In genomic region chr6:147671366-147671765, GRCm38 (mm10) we compare ENCODE assay signal across 27 mouse cellular contexts.
DNase-seq lines count a peak whose midpoint lies in the region.
"Had no signal": no experiment of that assay in that cellular context is flagged by ENCODE, and none has a peak within 500 bp of the region (broad histone marks: within the 10 kb centered on the region; RNA-seq: fewer than 3 reads in every experiment).

No protein-coding gene starts in this region.

- no peaks in the 10 kb centered on the region for H3K9me3 ChIP-seq in heart, embryonic 10.5 days
- no peaks in the 10 kb centered on the region for H3K9me3 ChIP-seq in midbrain, embryonic 10.5 days (replicated peaks)
- H3K9me3 ChIP-seq in hindbrain, embryonic 10.5 days, result no peaks in the 10 kb centered on the region
- H3K9me3 ChIP-seq: forebrain, embryonic 13.5 days; heart, embryonic 15.5 days; hindbrain, embryonic 12.5 days; intestine, embryonic 15.5 days; liver, embryonic 12.5 days; stomach, embryonic 15.5 days had no signal

- H3K27me3 ChIP-seq in heart, embryonic 10.5 days (ENCODE audit: insufficient read depth, poor library complexity, severe bottlenecking), result no peaks in the 10 kb centered on the region
- no peaks in the 10 kb centered on the region for H3K27me3 ChIP-seq in midbrain, embryonic 10.5 days (ENCODE audit: low read depth, poor library complexity, severe bottlenecking)
- H3K27me3 ChIP-seq in hindbrain, embryonic 10.5 days (ENCODE audit: insufficient read depth, poor library complexity, severe bottlenecking), result no peaks in the 10 kb centered on the region
- H3K27me3 ChIP-seq: forebrain, embryonic 13.5 days; heart, embryonic 15.5 days; hindbrain, embryonic 12.5 days; intestine, embryonic 15.5 days; liver, embryonic 12.5 days; Patski; stomach, embryonic 15.5 days had no signal

- DNase-seq in heart, adult 11 months, result peak; percentile 96
- DNase-seq in heart, embryonic 10.5 days (ENCODE audit: low spot score), result no peak
- peak; percentile 58 for DNase-seq in adipocyte (ENCODE audit: low spot score)
- DNase-seq in gastrocnemius, postnatal 14 days, result peak; percentile 64
- DNase-seq in heart, postnatal 14 days, result peak; percentile 18 to 39
- no peak for DNase-seq in midbrain, embryonic 10.5 days (ENCODE audit: low spot score)
- DNase-seq in cerebellum, postnatal 10 days, result no peak
- DNase-seq in hindbrain, embryonic 10.5 days (ENCODE audit: low spot score), result no peak
- DNase-seq: adrenal gland, postnatal 14 days; cerebellum, adult 11 months; cerebellum, adult 9-11 months; kidney, adult 2 months; kidney, postnatal 36 days; left cerebral cortex, postnatal 4 days; liver, postnatal 0 days; midbrain, embryonic 14.5 days; retina, postnatal 1 day; right cerebral cortex, postnatal 14 days had no signal

- 88% methylated on average over 1 of the region's 1 CpGs for WGBS in heart, embryonic 10.5 days
- 89% methylated on average over 1 of the region's 1 CpGs for WGBS in midbrain, embryonic 10.5 days
- WGBS in hindbrain, embryonic 10.5 days, result 80% methylated on average over 1 of the region's 1 CpGs

- 0 out of 2 replicates have a peak, but pooled peaks cover 5% of the 10 kb centered on the region for H3K4me1 ChIP-seq in heart, embryonic 10.5 days
- H3K4me1 ChIP-seq in midbrain, embryonic 10.5 days, result no peaks in the 10 kb centered on the region
- H3K4me1 ChIP-seq in hindbrain, embryonic 10.5 days (replicated peaks), result no peaks in the 10 kb centered on the region
- H3K4me1 ChIP-seq: forebrain, embryonic 13.5 days; heart, embryonic 15.5 days; hindbrain, embryonic 12.5 days; intestine, embryonic 15.5 days; liver, embryonic 12.5 days; stomach, embryonic 15.5 days had no signal

- no peak overlapping the region for H3K4me3 ChIP-seq in heart, embryonic 10.5 days
- H3K4me3 ChIP-seq in midbrain, embryonic 10.5 days, result no peak overlapping the region
- H3K4me3 ChIP-seq in hindbrain, embryonic 10.5 days, result no peak overlapping the region
- H3K4me3 ChIP-seq: forebrain, embryonic 13.5 days; heart, embryonic 15.5 days; hindbrain, embryonic 12.5 days; intestine, embryonic 15.5 days; liver, embryonic 12.5 days; stomach, embryonic 15.5 days had no signal

- intact Hi-C loops in gastrocnemius, postnatal 14 days (cut with DNase I; ENCODE audit: low total_unique reads), result no loop called here
- intact Hi-C loops in heart, postnatal 14 days (cut with DNase I), result no loop called here

- no peak overlapping the region for H3K27ac ChIP-seq in heart, embryonic 10.5 days
- no peak overlapping the region for H3K27ac ChIP-seq in midbrain, embryonic 10.5 days (replicated peaks)
- no peak overlapping the region for H3K27ac ChIP-seq in hindbrain, embryonic 10.5 days
- H3K27ac ChIP-seq: forebrain, embryonic 13.5 days; heart, embryonic 15.5 days; hindbrain, embryonic 12.5 days; hindbrain, postnatal 0 days; intestine, embryonic 15.5 days; liver, embryonic 12.5 days; macrophage; stomach, embryonic 15.5 days had no signal

- no peaks in the 10 kb centered on the region for H3K36me3 ChIP-seq in heart, embryonic 10.5 days
- no peaks in the 10 kb centered on the region for H3K36me3 ChIP-seq in midbrain, embryonic 10.5 days
- H3K36me3 ChIP-seq in hindbrain, embryonic 10.5 days, result no peaks in the 10 kb centered on the region
- H3K36me3 ChIP-seq: heart, embryonic 15.5 days; hindbrain, embryonic 12.5 days; intestine, embryonic 15.5 days; liver, embryonic 12.5 days; stomach, embryonic 15.5 days had no signal

Comparison
In these comparisons a context has a peak if more than half of its experiments do, and no peak if none do; other contexts are left out.
1. DNase-seq: peak in heart, adult 11 months (single experiment), adipocyte (single experiment), gastrocnemius, postnatal 14 days (single experiment) and heart, postnatal 14 days (2 of 2); none in heart, embryonic 10.5 days (single experiment), midbrain, embryonic 10.5 days (single experiment), cerebellum, postnatal 10 days (0 of 2) and hindbrain, embryonic 10.5 days (single experiment).